Comparison of ENCODE assay signal across 11 mouse cellular contexts in genomic region chr9:23580155-23580554, GRCm38 (mm10).
A peak's percentile ranks its signal among the peaks of the same experiment; 100 is the strongest.
DNase-seq lines count a peak whose midpoint lies in the region; ATAC-seq and TF ChIP-seq lines count a peak whose summit lies in the region.
"Had no signal": no experiment of that assay in that cellular context is flagged by ENCODE, and none has a peak within 500 bp of the region (broad histone marks: within the 10 kb centered on the region; RNA-seq: fewer than 3 reads in every experiment).

No protein-coding gene starts in this region.

- H3K9ac ChIP-seq in forebrain, postnatal 0 days, result no peak overlapping the region
- H3K9ac ChIP-seq: kidney, embryonic 15.5 days; liver, embryonic 12.5 days had no signal

- H3K4me1 ChIP-seq in forebrain, postnatal 0 days (ENCODE audit: insufficient read depth), result peaks cover 10% of the 10 kb centered on the region; the same call in 1 of the 2 replicates
- H3K4me1 ChIP-seq: liver, embryonic 12.5 days had no signal

- H3K27ac ChIP-seq in forebrain, postnatal 0 days (ENCODE audit: low read depth, low read length), result no peak overlapping the region; the same call in 1 of the 2 replicates
- H3K27ac ChIP-seq: kidney, embryonic 15.5 days; liver, embryonic 12.5 days had no signal

- no peaks in the 10 kb centered on the region for H3K27me3 ChIP-seq in forebrain, postnatal 0 days (ENCODE audit: insufficient read depth, low read length)
- H3K27me3 ChIP-seq: kidney, embryonic 15.5 days; liver, embryonic 12.5 days had no signal

- peak; percentile 27 for DNase-seq in cerebellum, adult 11-12 months
- DNase-seq in cerebellum, adult 11 months, result no peak
- DNase-seq in layer of hippocampus, adult 11-12 months (ENCODE audit: low spot score), result peak; percentile 44
- DNase-seq in layer of hippocampus, adult 9-10 months (ENCODE audit: low spot score), result no peak
- peak; percentile 10 for DNase-seq in 416B (ENCODE audit: low read depth)
- DNase-seq in forebrain, postnatal 0 days, result peak; percentile 84
- DNase-seq in frontal cortex, postnatal 25 days (ENCODE audit: low spot score in 2 of 2), result no peak
- DNase-seq in frontal cortex, postnatal 10 days (ENCODE audit: low spot score in 2 of 2), result no peak
- DNase-seq: thymus, adult 2 months had no signal

- no peak overlapping the region for H3K4me3 ChIP-seq in forebrain, postnatal 0 days (ENCODE audit: low read depth, low read length)
- H3K4me3 ChIP-seq: kidney, embryonic 15.5 days; liver, embryonic 12.5 days had no signal

- H3K9me3 ChIP-seq in forebrain, postnatal 0 days (ENCODE audit: low read length), result no peaks in the 10 kb centered on the region
- H3K9me3 ChIP-seq: kidney, embryonic 15.5 days; liver, embryonic 12.5 days had no signal

- no peaks in the 10 kb centered on the region for H3K36me3 ChIP-seq in forebrain, postnatal 0 days (ENCODE audit: insufficient read depth)
- H3K36me3 ChIP-seq: kidney, embryonic 15.5 days; liver, embryonic 12.5 days had no signal

- no peak for TF ChIP-seq CTCF in forebrain, postnatal 0 days (IDR thresholded peaks at IDR 0.05; ENCODE audit: low read depth)

- 29% methylated on average over 6 of the region's 6 CpGs for WGBS in forebrain, postnatal 0 days

- peak; percentile 65 for ATAC-seq in forebrain, postnatal 0 days
- ATAC-seq: liver, embryonic 12.5 days had no signal

- H3K4me2 ChIP-seq in forebrain, postnatal 0 days (ENCODE audit: low read depth), result no peak overlapping the region
- H3K4me2 ChIP-seq: liver, embryonic 12.5 days had no signal

Comparison
In these comparisons a context has a peak if more than half of its experiments do, and no peak if none do; other contexts are left out.
1. DNase-seq: peak in cerebellum, adult 11-12 months (single experiment), layer of hippocampus, adult 11-12 months (single experiment), 416B (single experiment) and forebrain, postnatal 0 days (single experiment); none in cerebellum, adult 11 months (single experiment), layer of hippocampus, adult 9-10 months (single experiment), frontal cortex, postnatal 25 days (0 of 2) and frontal cortex, postnatal 10 days (0 of 2).